Mouse (Mus musculus) thymus, postnatal 14 days (tissue): ENCODE data around the gene Ttf1.

Experiments
- DNase-seq: peaks from one replicate; pipeline ENCODE4 v3.0.0; 2021

The Ttf1 gene

GRCm38 (mm10) chr2:29130118-29130899 is 70.2 kb downstream of the Ttf1 start:
- DNase-seq: no peak

- no peak for DNase-seq
These were observed 75.1 kb downstream of the Ttf1 start for GRCm38 (mm10) chr2:29135161-29135560.
